Mouse (Mus musculus) left cerebral cortex, postnatal 4 days (tissue): ENCODE results near the gene Btbd10. TPM values are rescaled to one million over a fixed set of nuclear protein-coding genes. Genes with fewer than 3 reads are reported as not detected.

ENCODE experiments used
- DNase-seq: peaks from one replicate; pipeline ENCODE4 v3.0.0-alpha.2; 2022
- intact Hi-C: fragments of 180-260 bp; cut with DNase I; formaldehyde crosslinking; loops from one replicate; pipeline ENCODE4 v1.15.1; 2025
- total RNA-seq, 2 experiments: library from RNA; stranded (reverse); gene quantifications; 2 replicates each; pipeline ENCODE4 v1.2.3; 2021

Gene Btbd10
- total RNA-seq, 2 experiments from 2014 or later: 71.1 to 75.8 TPM

DNA sequence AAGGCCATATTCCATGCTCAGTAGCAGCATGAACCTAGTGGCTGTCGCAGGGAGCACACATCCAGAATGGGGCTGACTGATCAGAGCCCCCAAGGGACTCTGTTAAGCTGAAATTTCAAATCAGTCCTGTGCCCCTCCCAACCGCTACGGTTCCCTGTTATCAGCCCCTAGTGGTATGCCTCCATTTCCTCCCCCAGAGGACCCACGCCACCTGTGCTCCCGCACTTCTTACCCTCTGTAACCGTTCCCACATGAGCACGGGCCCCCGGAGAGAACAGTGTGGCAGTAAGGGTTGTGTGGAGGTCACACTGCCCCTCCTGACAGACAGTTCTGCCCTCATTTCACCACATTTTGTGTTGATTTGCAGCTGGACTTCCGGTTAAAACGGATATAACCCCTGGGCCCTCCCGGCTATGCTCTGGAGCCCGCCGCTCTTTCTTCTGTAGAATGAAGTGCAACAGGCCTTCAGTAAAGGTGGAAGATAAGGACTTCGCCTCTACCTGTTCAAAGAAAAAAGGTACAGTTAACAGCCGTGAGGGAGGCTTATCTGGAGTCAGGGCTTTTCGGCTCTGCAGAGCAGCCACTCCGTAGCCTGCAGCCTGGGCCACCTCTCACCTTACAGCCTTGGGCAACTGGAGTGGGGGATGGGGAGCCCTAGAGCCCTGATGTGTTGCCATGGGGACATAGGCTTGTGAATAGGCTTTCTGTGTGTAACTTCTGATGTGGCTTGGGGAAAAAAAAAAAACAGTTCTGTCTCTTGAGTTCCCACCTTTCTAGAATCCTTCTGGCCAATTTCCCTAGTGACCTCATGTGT lies 73.9 kb downstream of the Btbd10 start:
- DNase-seq: no peak
- intact Hi-C loops: no loop called here

DNA sequence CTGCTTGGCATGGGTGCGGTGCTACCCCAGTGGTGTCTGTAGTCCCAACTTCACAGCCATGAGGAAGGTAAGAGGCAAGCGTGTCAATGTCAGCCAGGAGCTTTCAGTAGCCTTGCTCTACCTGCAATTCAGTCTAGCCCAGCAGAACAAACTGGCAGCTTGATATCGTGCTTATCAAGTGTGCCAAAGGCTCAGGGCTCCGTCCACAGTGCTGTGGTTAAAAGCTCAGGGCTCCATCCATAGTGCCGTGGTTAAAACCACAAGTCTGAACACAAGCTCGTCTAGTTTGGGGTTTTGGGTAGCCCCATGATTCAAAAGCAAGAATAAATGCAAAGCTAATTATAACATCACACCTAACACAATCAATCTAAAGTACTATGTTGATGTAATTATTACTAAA lies 74.6 kb downstream of the Btbd10 start:
- no peak for DNase-seq
- intact Hi-C loops: no loop called here

DNA sequence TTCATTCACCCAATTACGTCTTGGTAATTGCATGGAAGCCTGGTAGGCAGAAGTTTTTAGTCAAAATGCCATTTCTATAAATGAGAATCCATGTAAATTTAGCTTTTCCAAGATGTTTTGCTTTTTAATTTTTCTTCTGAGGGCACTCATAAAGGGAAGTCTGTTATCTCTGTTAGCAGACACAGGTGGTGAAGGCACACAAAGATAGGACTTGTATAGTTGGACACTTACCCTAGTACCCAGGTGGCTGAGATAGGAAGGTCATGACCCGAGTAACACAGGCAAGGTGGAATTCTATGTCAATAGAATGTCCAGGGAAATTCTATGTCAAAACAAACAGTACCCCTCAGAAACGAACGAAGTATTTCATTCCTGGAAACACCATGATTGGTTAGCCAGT lies 77.0 kb downstream of the Btbd10 start:
- DNase-seq: no peak
- intact Hi-C loops: no loop called here

DNA sequence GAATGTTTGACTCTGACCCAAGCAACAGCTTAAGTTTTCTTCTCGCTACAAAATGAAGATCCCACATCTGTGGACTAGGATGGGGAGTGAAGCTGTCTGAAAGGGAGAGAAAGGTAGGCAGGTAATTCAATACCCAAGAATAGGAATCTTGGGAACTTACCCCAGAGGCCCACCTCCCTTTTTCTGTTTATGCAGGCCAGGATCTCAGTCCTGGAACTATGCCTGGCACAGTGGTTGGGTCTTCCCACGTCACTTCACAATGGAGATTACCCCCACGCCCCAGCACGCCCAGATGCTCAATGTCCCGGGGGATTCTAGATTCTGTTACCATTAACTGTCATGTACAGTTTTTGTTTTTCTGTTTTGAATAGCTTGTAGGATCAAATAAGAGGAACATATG lies 77.5 kb downstream of the Btbd10 start:
- no peak for DNase-seq
- intact Hi-C loops: no loop called here

DNA sequence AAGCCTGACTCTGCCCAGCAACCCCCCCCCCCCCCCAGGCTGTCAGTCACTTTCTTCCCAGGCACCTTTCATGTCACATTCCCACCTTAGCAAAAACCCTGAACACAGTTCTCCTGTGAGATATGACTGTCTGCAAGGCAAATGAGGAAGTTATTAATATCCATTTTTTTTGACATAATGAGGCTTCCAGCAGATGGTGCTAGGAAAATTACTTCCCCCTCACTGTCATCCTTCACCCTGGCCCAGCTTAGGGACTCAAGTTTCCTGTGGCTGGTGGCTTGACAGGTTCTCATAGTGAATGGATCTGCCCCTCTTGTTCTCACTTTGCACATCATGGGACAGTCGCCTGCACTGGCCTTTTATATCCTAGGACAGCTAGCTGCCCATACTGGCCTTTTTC lies 80.0 kb downstream of the Btbd10 start:
- intact Hi-C loops: no loop called here
- no peak for DNase-seq

DNA sequence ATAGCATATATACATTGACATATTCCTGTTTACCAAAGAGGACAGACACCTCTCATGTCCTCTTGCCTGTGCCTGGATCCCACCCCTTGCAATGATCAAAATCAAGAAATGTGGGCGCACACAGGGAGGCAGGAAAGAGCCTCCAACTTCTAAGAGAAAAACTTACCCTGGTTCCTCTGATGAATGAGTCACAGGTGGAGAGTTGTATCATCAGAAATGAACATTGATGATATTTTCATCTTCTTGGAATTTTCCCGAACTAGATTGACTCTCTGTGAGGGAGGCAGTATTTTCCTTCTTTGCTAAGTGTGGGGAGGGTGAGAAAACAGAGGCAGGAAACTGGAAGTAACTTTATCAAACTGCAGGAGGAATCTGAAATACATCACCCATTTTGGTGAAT lies 83.8 kb downstream of the Btbd10 start:
- intact Hi-C loops: no loop called here
- no peak for DNase-seq

DNA sequence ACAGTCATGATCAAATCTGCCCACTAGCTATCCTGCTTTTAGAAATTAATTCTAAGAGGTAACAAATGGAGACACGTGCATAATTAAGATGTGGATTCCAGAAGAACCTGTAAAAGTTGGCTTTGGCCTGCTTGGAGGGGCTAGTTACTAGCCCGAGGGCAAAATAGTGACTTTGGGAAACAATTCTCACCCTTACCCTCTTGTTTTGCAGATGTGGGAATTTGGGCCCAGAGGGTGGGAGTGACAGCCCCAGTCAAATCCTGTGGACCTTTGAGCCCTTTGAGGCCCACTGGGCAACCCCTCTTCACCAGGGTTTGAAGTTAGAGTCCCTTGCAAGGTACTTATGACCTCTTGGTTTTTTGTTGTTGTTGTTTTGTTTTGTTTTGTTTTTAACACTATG lies 89.9 kb downstream of the Btbd10 start:
- intact Hi-C loops: no loop called here

DNA sequence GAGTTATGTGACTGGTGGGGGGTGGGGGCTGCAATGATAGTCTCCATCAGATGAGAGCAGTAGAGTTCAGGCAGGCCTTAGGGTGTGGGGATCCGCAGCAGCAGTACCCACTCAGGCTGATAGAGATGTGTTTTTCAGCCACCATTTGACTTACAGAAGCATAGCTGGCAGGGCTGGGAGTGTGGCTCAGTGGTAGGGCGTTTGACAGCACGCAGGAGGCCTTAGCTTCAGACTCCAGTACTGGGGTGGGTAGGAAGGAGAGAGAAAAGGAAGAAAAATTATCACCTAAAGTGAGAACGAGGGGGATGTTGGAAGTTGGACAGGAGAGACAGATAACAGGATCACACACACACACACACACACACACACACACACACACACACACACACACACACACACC lies 90.7 kb downstream of the Btbd10 start:
- intact Hi-C loops: no loop called here
- DNase-seq: no peak

More for the DNA sequence above, 89.9 kb downstream of the Btbd10 start:
- DNase-seq: no peak

DNA sequence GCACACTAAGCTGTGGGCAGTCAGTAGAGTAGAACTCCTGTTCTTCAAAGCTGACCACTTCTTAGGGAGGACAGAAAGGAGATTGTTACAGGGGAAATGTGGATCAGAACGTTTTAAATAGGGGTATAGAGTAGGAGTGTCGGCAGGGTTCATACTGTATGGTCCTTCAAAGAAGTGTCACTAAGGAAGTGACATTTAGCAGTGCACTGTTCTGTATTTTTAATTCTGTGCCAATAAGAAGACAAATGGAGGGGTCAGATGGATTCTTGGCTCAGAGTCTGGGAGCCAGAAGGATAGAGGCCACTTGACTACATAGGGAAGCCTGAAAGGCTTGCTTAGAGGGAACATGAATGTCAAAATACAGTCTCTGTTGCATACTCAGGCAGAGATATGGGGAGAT lies 91.9 kb downstream of the Btbd10 start:
- intact Hi-C loops: no loop called here
- DNase-seq: no peak

DNA sequence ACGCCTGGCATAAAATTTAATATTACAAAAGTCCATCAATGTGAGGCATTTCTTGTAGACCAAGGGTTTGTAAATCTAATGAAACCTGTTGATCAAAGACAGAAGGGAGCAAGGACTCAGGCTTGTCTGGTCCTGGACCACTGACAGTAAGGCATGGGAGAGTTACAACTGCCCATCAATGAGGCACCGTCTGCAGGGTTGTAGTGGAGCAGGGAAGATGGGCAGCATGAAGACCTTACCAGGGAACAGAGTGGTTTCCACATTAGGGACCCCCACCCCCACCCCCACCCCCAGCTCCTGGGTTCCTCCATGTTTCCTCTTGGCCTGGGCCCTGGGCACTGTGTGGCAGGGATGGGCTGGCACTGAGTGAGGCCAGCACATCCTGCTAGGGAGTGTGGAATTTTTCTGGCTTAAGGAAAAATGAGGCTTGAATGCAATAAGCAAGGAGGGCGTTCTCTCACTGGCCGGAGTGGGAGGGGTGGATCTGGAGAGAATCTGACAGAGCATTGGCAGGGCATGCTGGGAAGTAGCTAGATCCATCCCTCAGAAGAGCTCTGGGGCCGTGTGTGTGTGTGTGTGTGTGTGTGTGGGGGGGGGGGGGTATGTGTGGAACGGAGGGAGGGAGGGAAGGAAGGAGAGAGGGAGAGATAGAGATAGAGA lies 96.7 kb downstream of the Btbd10 start:
- intact Hi-C loops: no loop called here
- no peak for DNase-seq

DNA sequence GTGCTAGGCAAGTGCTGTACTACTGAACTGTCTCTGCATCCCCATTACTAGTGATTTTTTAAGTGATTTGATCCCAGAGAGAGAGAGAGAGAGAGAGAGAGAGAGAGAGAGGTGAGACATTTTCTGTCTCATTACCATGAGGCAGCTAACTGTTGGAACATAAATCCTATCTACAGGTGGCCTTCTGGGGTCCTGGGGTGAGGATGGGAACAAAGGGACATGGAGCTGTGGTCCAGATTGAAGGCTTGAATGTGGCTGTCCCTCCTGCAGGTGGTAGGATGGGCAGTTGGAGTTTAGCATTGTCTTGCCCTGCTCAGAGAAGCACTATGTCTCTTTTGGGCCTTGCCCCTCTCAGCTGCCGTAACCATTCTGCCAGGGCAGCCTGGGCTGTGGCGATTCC lies 98.2 kb downstream of the Btbd10 start:
- no peak for DNase-seq
- intact Hi-C loops: no loop called here

DNA sequence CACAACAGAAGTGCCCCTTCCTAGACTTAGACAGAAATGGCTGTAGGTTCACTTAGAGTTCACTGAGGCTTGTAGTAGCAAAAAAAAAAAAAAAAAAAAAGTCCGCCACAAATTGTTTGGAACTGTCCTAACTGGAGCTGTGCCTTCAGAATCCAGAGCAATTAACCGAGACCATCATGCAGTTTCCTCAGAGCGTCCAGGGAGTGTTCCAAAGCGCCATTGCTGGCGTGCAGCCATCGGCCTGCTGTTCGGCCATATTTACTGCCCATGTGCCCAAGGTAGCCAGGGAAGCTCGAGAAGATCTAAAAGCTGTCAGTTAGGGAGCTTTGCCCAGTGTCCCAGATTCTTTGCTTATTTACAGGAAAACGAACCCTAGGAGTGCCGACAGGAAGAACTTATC lies 98.6 kb downstream of the Btbd10 start:
- peak; percentile 90 for DNase-seq
- intact Hi-C loops: no loop called here

DNA sequence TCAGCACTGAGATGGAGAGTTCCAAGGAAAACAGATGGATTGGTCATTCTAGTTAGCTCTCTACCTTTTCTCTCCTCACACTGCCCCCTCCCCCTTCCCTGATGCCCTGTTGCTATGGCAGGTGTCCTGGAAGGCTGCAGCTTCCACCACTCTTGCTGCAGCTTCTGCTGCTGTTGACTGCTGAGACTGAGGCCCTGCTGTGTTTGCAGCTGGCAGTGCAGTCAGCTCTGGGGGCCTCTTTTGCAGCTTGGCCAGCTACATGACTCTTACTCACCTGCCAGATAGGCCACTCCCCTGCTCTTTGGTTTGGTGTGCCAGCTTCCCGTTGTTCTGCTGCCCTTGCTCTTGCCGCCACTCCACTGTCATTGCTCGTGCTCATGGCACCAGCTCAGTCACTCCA lies 99.3 kb downstream of the Btbd10 start:
- intact Hi-C loops: loop anchor here (5.0 kb wide), 1 partner anchor 128 kb away; no protein-coding TSS in a partner anchor
- DNase-seq: peak; percentile 43

DNA sequence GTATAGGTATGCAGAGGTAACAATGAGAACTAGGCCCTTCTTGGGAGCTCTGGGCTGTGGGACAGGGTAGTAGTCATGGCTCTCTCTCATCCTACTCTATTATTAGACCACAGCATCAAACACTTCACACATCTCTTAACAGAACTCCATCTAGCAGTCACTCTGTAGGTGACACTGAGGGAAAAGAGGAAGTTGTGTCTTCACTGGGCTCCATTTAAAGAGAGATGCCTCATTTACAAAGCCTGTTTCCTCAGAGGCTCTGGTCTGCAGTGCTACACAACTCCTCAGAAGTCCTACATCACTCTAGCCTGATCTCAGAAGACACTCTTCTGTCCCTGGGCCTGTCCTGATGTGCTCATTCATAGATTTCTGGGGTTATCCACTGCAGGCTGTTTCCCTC lies 100.1 kb downstream of the Btbd10 start:
- intact Hi-C loops: loop anchor here (5.0 kb wide), 1 partner anchor 127 kb away; no protein-coding TSS in a partner anchor
- no peak for DNase-seq

DNA sequence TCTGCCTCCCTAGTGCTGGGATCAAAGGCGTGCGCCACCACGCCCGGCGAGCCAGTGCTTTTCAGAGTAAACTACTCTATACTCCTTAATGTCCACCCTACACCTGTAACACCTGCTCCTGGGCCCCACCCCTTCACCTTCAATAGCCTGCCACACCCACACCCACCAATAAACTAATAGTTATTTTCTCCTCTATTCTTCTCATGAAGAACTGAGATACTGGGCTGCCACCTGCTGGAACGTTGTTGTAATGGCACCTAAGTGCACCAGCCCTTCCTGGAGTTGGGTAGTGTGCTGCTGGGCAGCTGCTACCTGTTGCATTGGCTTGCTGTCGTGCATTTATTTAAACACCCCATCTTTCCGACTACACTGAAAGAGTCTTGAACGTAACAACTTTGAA lies 100.9 kb downstream of the Btbd10 start:
- intact Hi-C loops: loop anchor here (5.0 kb wide), 1 partner anchor 126 kb away; no protein-coding TSS in a partner anchor
- peak; percentile 78 for DNase-seq

Other genes starting within 250 kb of the Btbd10 start
- 10 to 100 TPM; 35.3 to 39.0 TPM for gene Arntl, start 161.9 kb downstream of the Btbd10 start, total RNA-seq
- gene Pth, start 19.2 kb upstream of the Btbd10 start, total RNA-seq: not detected
- 100 to 1,000 TPM; 124 to 128 TPM for gene Far1, start 144.4 kb upstream of the Btbd10 start, total RNA-seq